Mouse (Mus musculus): ENCODE data around the gene Ston2. TPM values are rescaled to one million over a fixed set of nuclear protein-coding genes. Genes with fewer than 3 reads are reported as not detected.

Gene Ston2
- polyA plus RNA-seq, 1 experiment from 2014 or later, result 11.1 TPM

DNA sequence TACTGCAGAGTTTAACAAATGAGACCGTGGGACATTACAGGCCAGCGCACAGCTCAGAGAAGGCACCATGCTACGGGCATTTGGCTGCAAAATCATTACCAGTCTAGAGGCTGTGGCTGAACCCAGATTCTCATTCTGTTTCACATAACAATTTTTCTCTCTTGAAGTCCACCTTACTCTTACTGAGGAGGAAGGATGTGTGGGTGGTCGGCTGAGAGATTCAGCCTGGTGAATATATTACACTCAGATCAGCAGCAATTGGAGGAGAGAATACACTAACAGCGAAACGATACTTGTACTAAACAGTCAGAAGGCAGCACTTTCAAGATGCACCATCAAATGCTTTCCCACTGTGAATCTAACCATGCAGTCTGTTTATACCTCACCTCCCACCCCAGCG is 74.8 kb downstream of the Ston2 start:
- 92% methylated on average over 7 of the region's 7 CpGs for WGBS
- H3K4me2 ChIP-seq, result no peak overlapping the region

GRCm38 (mm10) chr12:91711655-91712054 is 76.5 kb downstream of the Ston2 start:
- Histone ChIP-seq H3K4me3 (no peak overlapping the region), H3K4me1 (no peaks in the 10 kb centered on the region), H3K4me2 (no peak overlapping the region), H3K9me3 (no peaks in the 10 kb centered on the region), H3K27me3 (no peaks in the 10 kb centered on the region), H3K36me3 (no peaks in the 10 kb centered on the region), H3K27ac (no peak overlapping the region), H3K9ac (no peak overlapping the region)
- ATAC-seq (ENCODE audit: borderline replicate concordance, extremely low read depth, low FRiP score, low TSS enrichment), result no peak
- 86% methylated on average over 4 of the region's 4 CpGs for WGBS

More for the DNA sequence above, 74.8 kb downstream of the Ston2 start:
- ATAC-seq (ENCODE audit: borderline replicate concordance, extremely low read depth, low FRiP score, low TSS enrichment), result no peak
- Histone ChIP-seq H3K4me1 (no peaks in the 10 kb centered on the region), H3K4me3 (no peak overlapping the region), H3K27me3 (no peaks in the 10 kb centered on the region), H3K27ac (no peak overlapping the region), H3K9ac (no peak overlapping the region), H3K9me3 (no peaks in the 10 kb centered on the region), H3K36me3 (no peaks in the 10 kb centered on the region)

- ATAC-seq (ENCODE audit: borderline replicate concordance, extremely low read depth, low FRiP score, low TSS enrichment), result no peak; the same call in 1 of the 2 replicates
- WGBS, result 48% methylated on average over 3 of the region's 3 CpGs
- no peak overlapping the region for H3K4me3 ChIP-seq
Observed at GRCm38 (mm10) chr12:91710876-91711275, 77.3 kb downstream of the Ston2 start.

DNA sequence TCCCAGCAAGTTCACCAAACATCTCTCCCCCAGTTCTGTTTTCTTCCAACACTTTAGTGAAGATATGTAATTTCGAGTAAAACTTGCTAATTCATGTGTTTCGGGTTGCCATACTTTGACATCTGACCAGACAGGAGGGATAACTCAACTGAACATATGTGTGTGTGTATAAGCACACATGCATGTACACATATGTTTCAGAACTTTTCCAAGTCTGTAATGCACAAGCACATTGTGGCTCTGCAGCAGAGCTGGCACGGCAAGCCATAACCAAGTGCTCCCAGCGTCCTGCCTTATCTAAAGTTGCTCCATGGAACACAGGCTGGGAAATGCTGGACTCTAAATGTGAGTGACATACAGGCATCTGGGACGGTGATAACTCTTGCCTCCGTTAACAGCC is 78.6 kb downstream of the Ston2 start:
- Histone ChIP-seq H3K4me1 (no peaks in the 10 kb centered on the region), H3K27me3 (no peaks in the 10 kb centered on the region), H3K27ac (no peak overlapping the region), H3K9me3 (no peaks in the 10 kb centered on the region), H3K36me3 (no peaks in the 10 kb centered on the region), H3K9ac (no peak overlapping the region), H3K4me2 (no peak overlapping the region), H3K4me3 (no peak overlapping the region)
- no peak for ATAC-seq (ENCODE audit: borderline replicate concordance, extremely low read depth, low FRiP score, low TSS enrichment)
- 66% methylated on average over 6 of the region's 6 CpGs for WGBS

More at GRCm38 (mm10) chr12:91710876-91711275, 77.3 kb downstream of the Ston2 start:
- Histone ChIP-seq H3K4me1 (no peaks in the 10 kb centered on the region), H3K9me3 (no peaks in the 10 kb centered on the region), H3K27me3 (no peaks in the 10 kb centered on the region), H3K4me2 (no peak overlapping the region), H3K9ac (no peak overlapping the region), H3K36me3 (no peaks in the 10 kb centered on the region), H3K27ac (no peak overlapping the region)

- Histone ChIP-seq H3K27me3 (no peaks in the 10 kb centered on the region), H3K4me2 (no peak overlapping the region), H3K36me3 (no peaks in the 10 kb centered on the region), H3K9me3 (no peaks in the 10 kb centered on the region), H3K4me3 (no peak overlapping the region), H3K27ac (no peak overlapping the region), H3K9ac (no peak overlapping the region), H3K4me1 (no peaks in the 10 kb centered on the region)
- WGBS, result 66% methylated on average over 4 of the region's 5 CpGs
- ATAC-seq (ENCODE audit: borderline replicate concordance, extremely low read depth, low FRiP score, low TSS enrichment), result no peak
Observed at GRCm38 (mm10) chr12:91709232-91709631, 79.0 kb downstream of the Ston2 start.

DNA sequence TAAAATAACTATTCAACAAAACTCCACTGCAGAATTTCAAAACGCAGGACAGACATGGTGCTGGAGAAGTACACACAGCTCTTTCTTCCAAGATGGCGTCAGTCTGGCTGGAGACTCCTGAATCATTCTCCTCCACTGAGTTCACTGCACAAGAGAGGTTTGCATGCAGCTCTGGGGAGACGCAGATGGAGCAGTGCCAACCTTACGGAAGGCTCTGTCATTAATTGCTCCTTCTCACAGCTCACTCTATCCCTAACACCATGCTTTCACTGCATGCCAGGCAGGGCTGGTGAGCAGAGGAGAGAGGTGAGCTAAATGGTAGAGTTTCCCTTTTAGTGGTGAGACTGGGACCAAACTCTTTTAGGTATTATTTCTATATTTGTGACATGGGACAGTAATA is 80.4 kb downstream of the Ston2 start:
- Histone ChIP-seq H3K9me3 (no peaks in the 10 kb centered on the region), H3K36me3 (no peaks in the 10 kb centered on the region), H3K4me3 (no peak overlapping the region), H3K4me2 (no peak overlapping the region), H3K9ac (no peak overlapping the region), H3K4me1 (no peaks in the 10 kb centered on the region), H3K27ac (no peak overlapping the region), H3K27me3 (no peaks in the 10 kb centered on the region)
- no peak for ATAC-seq (ENCODE audit: borderline replicate concordance, extremely low read depth, low FRiP score, low TSS enrichment)
- WGBS, result 81% methylated on average over 4 of the region's 4 CpGs

DNA sequence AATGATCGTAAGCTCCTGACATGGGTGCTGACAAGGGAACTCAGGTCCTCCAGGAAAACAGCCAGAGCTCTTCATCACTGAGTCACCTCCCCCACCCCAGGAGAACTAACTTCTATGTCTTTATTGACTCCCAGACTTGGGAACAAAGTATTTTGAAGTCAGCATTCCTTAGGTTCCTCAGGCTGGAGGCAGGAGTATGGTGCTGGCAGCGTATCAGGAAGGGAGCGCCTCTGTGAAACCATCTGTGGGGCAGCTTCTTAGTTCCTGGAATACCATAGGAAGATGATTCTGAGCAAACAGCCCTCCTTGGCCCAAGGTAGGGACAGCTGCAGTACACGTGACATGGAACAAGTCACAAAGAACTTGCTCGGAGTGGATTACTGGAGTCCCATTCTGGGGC is 84.7 kb downstream of the Ston2 start:
- WGBS, result 69% methylated on average over 5 of the region's 5 CpGs

GRCm38 (mm10) chr12:91702829-91703228 is 85.4 kb downstream of the Ston2 start:
- no peaks in the 10 kb centered on the region for H3K36me3 ChIP-seq
- no peaks in the 10 kb centered on the region for H3K4me1 ChIP-seq
- no peak overlapping the region for H3K4me3 ChIP-seq
- no peaks in the 10 kb centered on the region for H3K9me3 ChIP-seq
- no peak for ATAC-seq (ENCODE audit: borderline replicate concordance, extremely low read depth, low FRiP score, low TSS enrichment)
- H3K9ac ChIP-seq, result no peak overlapping the region
- 80% methylated on average over 5 of the region's 5 CpGs for WGBS
- H3K27ac ChIP-seq, result no peak overlapping the region
- no peaks in the 10 kb centered on the region for H3K27me3 ChIP-seq
- H3K4me2 ChIP-seq, result no peak overlapping the region

More for the DNA sequence above, 84.7 kb downstream of the Ston2 start:
- Histone ChIP-seq H3K4me3 (no peak overlapping the region), H3K9ac (no peak overlapping the region), H3K36me3 (no peaks in the 10 kb centered on the region), H3K27ac (no peak overlapping the region), H3K9me3 (no peaks in the 10 kb centered on the region), H3K4me2 (no peak overlapping the region), H3K27me3 (no peaks in the 10 kb centered on the region), H3K4me1 (no peaks in the 10 kb centered on the region)
- ATAC-seq (ENCODE audit: borderline replicate concordance, extremely low read depth, low FRiP score, low TSS enrichment), result no peak

DNA sequence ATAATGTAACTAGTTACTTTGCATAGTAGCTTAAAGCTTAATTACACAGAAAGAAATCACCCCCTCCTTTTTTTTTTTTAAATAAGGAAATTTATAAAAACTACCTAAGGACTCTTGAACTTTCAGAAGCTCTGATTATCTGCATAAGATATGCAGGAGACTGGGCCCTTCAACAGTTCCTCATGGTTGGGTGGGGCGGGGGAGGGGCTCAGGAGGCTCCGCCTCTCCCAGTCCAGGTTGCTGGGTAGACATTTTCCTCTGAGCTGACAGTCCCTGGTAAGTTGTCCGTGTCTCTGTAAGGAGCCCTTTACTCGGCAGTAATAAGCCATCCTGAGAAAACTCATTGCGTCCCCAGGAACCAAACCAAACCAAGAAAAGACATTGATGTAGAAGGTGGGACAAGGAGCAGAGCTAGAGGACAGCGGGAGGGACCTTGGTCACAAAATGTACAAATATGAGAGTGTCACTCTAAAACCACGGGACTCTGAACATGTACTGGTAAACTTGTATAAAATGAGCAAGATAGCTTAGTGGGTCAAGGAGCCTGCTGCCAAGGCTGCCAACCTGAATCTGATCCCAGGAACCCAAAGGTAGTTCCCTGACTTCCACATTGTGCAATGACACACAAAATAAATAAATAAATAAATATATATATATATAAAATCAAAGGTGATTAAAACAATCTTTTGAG is 88.6 kb downstream of the Ston2 start:
- Histone ChIP-seq H3K4me3 (no peak overlapping the region), H3K4me1 (no peaks in the 10 kb centered on the region), H3K9me3 (no peaks in the 10 kb centered on the region), H3K36me3 (no peaks in the 10 kb centered on the region), H3K9ac (no peak overlapping the region), H3K4me2 (no peak overlapping the region), H3K27me3 (no peaks in the 10 kb centered on the region), H3K27ac (no peak overlapping the region)
- 85% methylated on average over 7 of the region's 7 CpGs for WGBS
- ATAC-seq (ENCODE audit: borderline replicate concordance, extremely low read depth, low FRiP score, low TSS enrichment), result no peak

- WGBS, result 88% methylated on average over 4 of the region's 4 CpGs
- no peak for ATAC-seq (ENCODE audit: borderline replicate concordance, extremely low read depth, low FRiP score, low TSS enrichment)
Observed at GRCm38 (mm10) chr12:91696231-91696630, 92.0 kb downstream of the Ston2 start.

DNA sequence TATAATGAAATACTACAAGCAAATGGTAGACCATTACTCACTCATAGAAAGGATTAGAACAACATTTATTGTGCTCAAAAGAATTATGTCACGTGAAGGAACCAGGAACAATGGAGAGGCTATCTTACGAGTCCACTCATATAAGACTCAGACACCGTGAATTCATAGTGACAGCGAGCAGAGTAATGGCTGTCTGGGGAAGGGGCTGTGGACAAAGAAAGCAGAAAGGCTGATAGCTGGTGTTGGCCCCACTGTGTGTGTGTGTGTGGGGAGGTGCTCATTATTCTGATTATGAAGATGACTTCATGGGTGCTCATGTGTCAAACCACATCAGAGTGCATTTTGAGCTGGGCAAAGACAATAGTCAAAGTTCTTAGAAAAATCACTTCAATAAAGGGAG is 92.4 kb downstream of the Ston2 start:
- Histone ChIP-seq H3K4me1 (no peaks in the 10 kb centered on the region), H3K9ac (no peak overlapping the region), H3K36me3 (no peaks in the 10 kb centered on the region), H3K27ac (no peak overlapping the region), H3K9me3 (no peaks in the 10 kb centered on the region), H3K4me3 (no peak overlapping the region), H3K4me2 (no peak overlapping the region), H3K27me3 (no peaks in the 10 kb centered on the region)
- WGBS, result 81% methylated on average over 4 of the region's 4 CpGs
- no peak for ATAC-seq (ENCODE audit: borderline replicate concordance, extremely low read depth, low FRiP score, low TSS enrichment)

More at GRCm38 (mm10) chr12:91696231-91696630, 92.0 kb downstream of the Ston2 start:
- no peak overlapping the region for H3K9ac ChIP-seq
- H3K9me3 ChIP-seq, result no peaks in the 10 kb centered on the region
- H3K4me3 ChIP-seq, result no peak overlapping the region
- no peaks in the 10 kb centered on the region for H3K27me3 ChIP-seq
- H3K4me1 ChIP-seq, result no peaks in the 10 kb centered on the region
- no peak overlapping the region for H3K4me2 ChIP-seq
- H3K27ac ChIP-seq, result no peak overlapping the region
- H3K36me3 ChIP-seq, result no peaks in the 10 kb centered on the region

DNA sequence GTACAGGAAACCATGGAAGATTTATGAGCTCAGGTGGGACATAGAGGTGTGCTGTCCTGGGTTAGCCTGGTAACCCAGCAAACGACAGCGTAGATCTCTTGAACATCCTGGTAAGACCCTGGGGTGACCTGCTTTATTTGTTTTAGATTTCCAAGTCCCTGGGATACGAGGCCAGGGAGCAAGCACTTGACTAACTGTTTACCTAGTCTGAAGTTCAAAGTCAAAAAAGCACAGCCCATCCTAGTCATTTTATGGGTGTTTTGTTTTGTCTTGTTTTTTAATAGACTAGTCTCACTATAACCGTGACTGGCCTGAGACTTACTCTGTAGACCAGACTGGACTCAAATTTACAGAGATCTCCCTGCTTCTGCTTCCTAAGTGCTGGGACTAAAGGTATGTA is 93.4 kb downstream of the Ston2 start:
- 45% methylated on average over 4 of the region's 4 CpGs for WGBS

GRCm38 (mm10) chr12:91693566-91693965 is 94.6 kb downstream of the Ston2 start:
- Histone ChIP-seq H3K27ac (no peak overlapping the region), H3K4me2 (no peak overlapping the region), H3K27me3 (no peaks in the 10 kb centered on the region), H3K4me1 (no peaks in the 10 kb centered on the region), H3K36me3 (no peaks in the 10 kb centered on the region), H3K4me3 (no peak overlapping the region), H3K9ac (no peak overlapping the region), H3K9me3 (no peaks in the 10 kb centered on the region)
- no peak for ATAC-seq (ENCODE audit: borderline replicate concordance, extremely low read depth, low FRiP score, low TSS enrichment)
- WGBS, result 61% methylated on average over 7 of the region's 7 CpGs

More for the DNA sequence above, 93.4 kb downstream of the Ston2 start:
- Histone ChIP-seq H3K27me3 (no peaks in the 10 kb centered on the region), H3K9ac (no peak overlapping the region), H3K9me3 (no peaks in the 10 kb centered on the region), H3K4me1 (no peaks in the 10 kb centered on the region), H3K36me3 (no peaks in the 10 kb centered on the region), H3K4me2 (no peak overlapping the region), H3K4me3 (no peak overlapping the region), H3K27ac (no peak overlapping the region)
- ATAC-seq (ENCODE audit: borderline replicate concordance, extremely low read depth, low FRiP score, low TSS enrichment), result no peak

Data from lung, embryonic 15.5 days (tissue).